ENCODE assay signal across 27 mouse cellular contexts in genomic region chr17:44807031-44807430, GRCm38 (mm10). TPM values are rescaled to one million over a fixed set of nuclear protein-coding genes. Genes with fewer than 3 reads are reported as not detected.
DNase-seq lines count a peak whose midpoint lies in the region; ATAC-seq and TF ChIP-seq lines count a peak whose summit lies in the region.
"Had no signal": no experiment of that assay in that cellular context is flagged by ENCODE, and none has a peak within 500 bp of the region (broad histone marks: within the 10 kb centered on the region; RNA-seq: fewer than 3 reads in every experiment).

No protein-coding gene starts in this region.

- H3K27ac ChIP-seq in embryonic facial prominence, embryonic 13.5 days, result no peak overlapping the region
- H3K27ac ChIP-seq in embryonic facial prominence, embryonic 10.5 days (replicated peaks), result no peak overlapping the region
- peak overlapping the region; percentile 57 for H3K27ac ChIP-seq in MEL (ENCODE audit: control insufficient read depth, low read depth, low read length)
- H3K27ac ChIP-seq: embryonic facial prominence, embryonic 15.5 days; forebrain, embryonic 10.5 days; forebrain, embryonic 13.5 days; heart, adult 2 months; heart, embryonic 10.5 days; heart, embryonic 13.5 days; hindbrain, embryonic 14.5 days; hindbrain, postnatal 0 days had no signal

- no peak for ATAC-seq in embryonic facial prominence, embryonic 13.5 days (ENCODE audit: insufficient number of reproducible peaks, insufficient read depth, low FRiP score, low TSS enrichment, low read depth)
- 0 out of 2 replicates have a peak, but pooled peaks have one; percentile 48 for ATAC-seq in erythroblast, adult 5-6 weeks (replicated peaks; ENCODE audit: low FRiP score, poor library complexity, severe bottlenecking)
- peak; percentile 77 for ATAC-seq in megakaryocyte-erythroid progenitor cell, adult 5-6 weeks (replicated peaks; ENCODE audit: low FRiP score, low TSS enrichment, poor library complexity, severe bottlenecking)
- ATAC-seq: forebrain, embryonic 13.5 days; forebrain, embryonic 16.5 days; hindbrain, postnatal 0 days; Patski had no signal

- peak overlapping the region; percentile 32; the same call in 1 of the 2 replicates for H3K4me2 ChIP-seq in embryonic facial prominence, embryonic 13.5 days
- H3K4me2 ChIP-seq: embryonic facial prominence, embryonic 15.5 days; forebrain, embryonic 13.5 days; heart, embryonic 13.5 days; hindbrain, embryonic 14.5 days had no signal

- no peaks in the 10 kb centered on the region for H3K27me3 ChIP-seq in embryonic facial prominence, embryonic 13.5 days
- no peaks in the 10 kb centered on the region for H3K27me3 ChIP-seq in embryonic facial prominence, embryonic 10.5 days (replicated peaks; ENCODE audit: low read depth, poor library complexity, severe bottlenecking)
- H3K27me3 ChIP-seq in MEL (ENCODE audit: control insufficient read depth in 1 of 2, insufficient read depth in 2 of 2, low read length in 2 of 2), result no peaks in the 10 kb centered on the region
- H3K27me3 ChIP-seq: embryonic facial prominence, embryonic 15.5 days; forebrain, embryonic 13.5 days; heart, embryonic 13.5 days; Patski had no signal

- H3K36me3 ChIP-seq in embryonic facial prominence, embryonic 13.5 days, result no peaks in the 10 kb centered on the region
- no peaks in the 10 kb centered on the region for H3K36me3 ChIP-seq in embryonic facial prominence, embryonic 10.5 days (replicated peaks)
- peaks cover 0 to 3% of the 10 kb centered on the region in 2 experiments; a peak in 2 of 4 replicates for H3K36me3 ChIP-seq in MEL (ENCODE audit: control insufficient read depth in 1 of 2, insufficient read depth in 2 of 2, low read length in 2 of 2)
- H3K36me3 ChIP-seq: embryonic facial prominence, embryonic 15.5 days; forebrain, embryonic 10.5 days; heart, embryonic 10.5 days; heart, embryonic 13.5 days had no signal

- TF ChIP-seq POLR2A in MEL (IDR thresholded peaks at IDR 0.05; ENCODE audit: control insufficient read depth in 1 of 2, insufficient read depth in 1 of 2, low read depth in 1 of 2, low read length in 2 of 2, poor library complexity in 1 of 2), result no peak

- peak; percentile 51 to 66; a peak in 3 of 4 replicates for TF ChIP-seq EP300 in MEL (IDR thresholded peaks at IDR 0.05; ENCODE audit: low read depth in 1 of 2, low read length in 2 of 2)

- H3K4me1 ChIP-seq in embryonic facial prominence, embryonic 13.5 days, result peaks cover 24% of the 10 kb centered on the region
- H3K4me1 ChIP-seq in embryonic facial prominence, embryonic 10.5 days, result peaks cover 22% of the 10 kb centered on the region; the same call in 1 of the 2 replicates
- peaks cover 0 to 5% of the 10 kb centered on the region in 2 experiments; a peak in 1 of 4 replicates for H3K4me1 ChIP-seq in MEL (ENCODE audit: control insufficient read depth in 1 of 2, insufficient read depth in 2 of 2, low read length in 2 of 2)
- H3K4me1 ChIP-seq: embryonic facial prominence, embryonic 15.5 days; forebrain, embryonic 10.5 days; forebrain, embryonic 13.5 days; heart, embryonic 10.5 days had no signal

- no peak overlapping the region for H3K4me3 ChIP-seq in embryonic facial prominence, embryonic 13.5 days
- H3K4me3 ChIP-seq in embryonic facial prominence, embryonic 10.5 days, result no peak overlapping the region
- no peak overlapping the region for H3K4me3 ChIP-seq in MEL (ENCODE audit: control insufficient read depth in 1 of 2, insufficient read depth in 1 of 2, low read depth in 2 of 2, low read length in 2 of 2)
- H3K4me3 ChIP-seq: embryonic facial prominence, embryonic 15.5 days; erythroblast, embryonic 14.5 days; forebrain, embryonic 10.5 days; forebrain, embryonic 13.5 days; heart, adult 2 months; heart, embryonic 10.5 days; heart, embryonic 13.5 days had no signal

- 75% methylated on average over 1 of the region's 1 CpGs for WGBS in embryonic facial prominence, embryonic 13.5 days
- WGBS in embryonic facial prominence, embryonic 10.5 days, result 84% methylated on average over 1 of the region's 1 CpGs

- no peaks in the 10 kb centered on the region for H3K9me3 ChIP-seq in embryonic facial prominence, embryonic 13.5 days
- no peaks in the 10 kb centered on the region for H3K9me3 ChIP-seq in embryonic facial prominence, embryonic 10.5 days
- no peaks in the 10 kb centered on the region for H3K9me3 ChIP-seq in MEL (replicated peaks; ENCODE audit: insufficient read depth, low read length)
- H3K9me3 ChIP-seq: embryonic facial prominence, embryonic 15.5 days; forebrain, embryonic 10.5 days; forebrain, embryonic 13.5 days; heart, embryonic 10.5 days; heart, embryonic 13.5 days had no signal

- DNase-seq in embryonic facial prominence, embryonic 10.5 days (ENCODE audit: low spot score), result no peak
- DNase-seq in MEL (ENCODE audit: low read depth, low spot score), result peak; percentile 63
- no peak for DNase-seq in retina, postnatal 1 day
- DNase-seq in thymus, adult 18-20 months, result no peak
- DNase-seq: adrenal gland, postnatal 10 days; adrenal gland, postnatal 36 days; cerebellum, adult 18-20 months; cerebellum, adult 9-10 months; cerebellum, postnatal 14 days; gastrocnemius, postnatal 10 days; gastrocnemius, postnatal 36 days; heart, adult 2 months; heart, postnatal 14 days; heart, postnatal 4 days had no signal

- TF ChIP-seq CTCF in MEL (IDR thresholded peaks at IDR 0.05 in 2 of 3, conservative IDR thresholded peaks at IDR 0.05 in 1 of 3; ENCODE audit: control insufficient read depth in 1 of 3, insufficient read depth in 1 of 3, low read depth in 2 of 3, low read length in 3 of 3, poor library complexity in 1 of 3, severe bottlenecking in 1 of 3), result no peak

- TF ChIP-seq RAD21 in MEL (IDR thresholded peaks at IDR 0.05; ENCODE audit: low read depth, low read length), result no peak

- H3K9ac ChIP-seq in embryonic facial prominence, embryonic 13.5 days, result no peak overlapping the region
- peak overlapping the region; percentile 47; the same call in 1 of the 2 replicates for H3K9ac ChIP-seq in MEL (ENCODE audit: control insufficient read depth, low read depth, low read length, poor library complexity, severe bottlenecking)
- H3K9ac ChIP-seq: embryonic facial prominence, embryonic 15.5 days; forebrain, embryonic 13.5 days; heart, embryonic 13.5 days; hindbrain, embryonic 14.5 days had no signal

- H3K79me2 ChIP-seq in MEL (ENCODE audit: control insufficient read depth, insufficient read depth, low read length, poor library complexity), result no peaks in the 10 kb centered on the region

TF ChIP-seq in MEL, 35 proteins besides CTCF, POLR2A, EP300 and RAD21:
- TF ChIP-seq TAL1 (IDR thresholded peaks at IDR 0.05; ENCODE audit: low read length) (peak; percentile 53), NRF1 (IDR thresholded peaks at IDR 0.05; ENCODE audit: insufficient read depth, low read depth, low read length, poor library complexity, severe bottlenecking) (no peak), USF2 (IDR thresholded peaks at IDR 0.05; ENCODE audit: borderline replicate concordance in 1 of 2, insufficient read depth in 1 of 2, low read depth in 1 of 2, low read length in 2 of 2) (no peak), KAT2A (conservative IDR thresholded peaks at IDR 0.05; ENCODE audit: low read depth, low read length) (no peak), TCF12 (IDR thresholded peaks at IDR 0.05; ENCODE audit: low read depth, low read length) (peak; percentile 47), GATA1 (IDR thresholded peaks at IDR 0.05; ENCODE audit: low read depth, low read length) (peak; percentile 57), ZNF384 (IDR thresholded peaks at IDR 0.05; ENCODE audit: low read depth, low read length) (peak; percentile 45; the same call in 1 of the 2 replicates)

RNA-seq across cellular contexts. Expression of gene Runx2, which starts 7.6 kb away (rescaled TPM):
- 40.2 and 41.5 TPM in 2 replicates for polyA plus RNA-seq in embryonic facial prominence, embryonic 13.5 days (2015; fragmentation: Nextera tagmentation; extraction: Ambion mirVana)
- 0.53 and 2.0 TPM in 2 replicates for polyA plus RNA-seq in embryonic facial prominence, embryonic 10.5 days (2016; fragmentation: Nextera tagmentation; extraction: Ambion mirVana)
- not detected in 2 replicates for total RNA-seq in MEL (2012; rRNA removed)
- polyA plus RNA-seq in MEL (2012; ENCODE audit: insufficient read depth in 1 of 2, insufficient read length in 2 of 2, low read depth in 1 of 2, low replicate concordance in 2 of 2, missing spikeins in 1 of 2), result not detected
- 3.3 and 15.0 TPM in 2 replicates for total RNA-seq in erythroblast, adult 5-6 weeks (2015; ENCODE audit: low replicate concordance)
- total RNA-seq in erythroblast, adult 5-6 weeks (2017; ENCODE audit: low replicate concordance), result 3.2 and 3.9 TPM in 2 replicates
- 4.3 and 18.7 TPM in 2 replicates for total RNA-seq in megakaryocyte-erythroid progenitor cell, adult 5-6 weeks (2014; fragmentation: Nextera tagmentation)
- 0.38 and 2.9 TPM in 2 replicates for total RNA-seq in megakaryocyte-erythroid progenitor cell, adult 5-6 weeks (2017)

RNA-seq across cellular contexts. Expression of gene Supt3, which starts 30.1 kb away (rescaled TPM):
- 24.5 and 25.4 TPM in 2 replicates for polyA plus RNA-seq in embryonic facial prominence, embryonic 13.5 days (2015; fragmentation: Nextera tagmentation; extraction: Ambion mirVana)
- polyA plus RNA-seq in embryonic facial prominence, embryonic 10.5 days (2016; fragmentation: Nextera tagmentation; extraction: Ambion mirVana), result 24.6 and 27.5 TPM in 2 replicates
- 7.0 and 7.6 TPM in 2 replicates for total RNA-seq in MEL (2012; rRNA removed)
- polyA plus RNA-seq in MEL (2012; ENCODE audit: insufficient read depth in 1 of 2, insufficient read length in 2 of 2, low read depth in 1 of 2, low replicate concordance in 2 of 2, missing spikeins in 1 of 2), result 10 to 100 TPM in 1 of 2 experiments, not detected in 1; 28.6 TPM
- 9.6 and 12.5 TPM in 2 replicates for total RNA-seq in erythroblast, adult 5-6 weeks (2015; ENCODE audit: low replicate concordance)
- 8.8 and 9.5 TPM in 2 replicates for total RNA-seq in erythroblast, adult 5-6 weeks (2017; ENCODE audit: low replicate concordance)
- 14.7 and 21.5 TPM in 2 replicates for total RNA-seq in megakaryocyte-erythroid progenitor cell, adult 5-6 weeks (2014; fragmentation: Nextera tagmentation)
- 6.6 and 11.8 TPM in 2 replicates for total RNA-seq in megakaryocyte-erythroid progenitor cell, adult 5-6 weeks (2017)
